Mouse (Mus musculus) heart, adult 2 months (tissue): ENCODE data around the gene Grin3b.

Source experiments
- CTCF ChIP-seq: fragments of 200-600 bp; IDR thresholded peaks from 2 replicates; pipeline ENCODE4 v1.8.1; 2022; ENCODE audit warnings: antibody characterized with exemption, mild to moderate bottlenecking, moderate library complexity
- EP300 ChIP-seq: fragments of 200-500 bp; IDR thresholded peaks from 2 replicates; pipeline ENCODE4 v1.6.1; 2011; ENCODE audit warnings: low read depth, low read length, control low read depth; ENCODE audit not compliant: insufficient read depth

GRCm38 (mm10) chr10:80025463-80025862, 54.9 kb downstream of the Grin3b start:
- TF ChIP-seq EP300 (no peak), CTCF (no peak)
